Comparison of ENCODE assay signal across 19 mouse cellular contexts in the genomic region with DNA sequence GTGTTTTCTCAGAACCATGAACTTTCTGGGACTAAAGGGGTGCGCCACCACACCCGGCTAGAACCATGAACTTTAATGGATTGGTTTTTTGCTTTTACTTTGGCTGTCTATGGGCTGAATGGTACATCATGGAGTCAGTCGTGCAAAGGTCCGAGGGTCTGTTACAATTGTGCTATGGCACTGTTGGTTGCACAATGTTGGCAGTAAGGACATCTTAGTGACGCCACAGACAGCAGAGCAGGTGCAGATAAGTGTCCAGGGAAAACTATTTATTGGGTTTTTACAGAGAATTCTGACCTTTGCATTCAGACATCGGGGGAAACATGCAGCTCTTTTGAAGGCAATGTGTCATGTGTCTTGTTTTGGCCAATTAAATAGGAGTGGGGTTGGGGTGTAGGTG. TPM values are rescaled to one million over a fixed set of nuclear protein-coding genes. Genes with fewer than 3 reads are reported as not detected.
DNase-seq lines count a peak whose midpoint lies in the region; ATAC-seq and TF ChIP-seq lines count a peak whose summit lies in the region.
"Had no signal": no experiment of that assay in that cellular context is flagged by ENCODE, and none has a peak within 500 bp of the region (broad histone marks: within the 10 kb centered on the region; RNA-seq: fewer than 3 reads in every experiment).

No protein-coding gene starts in this region.

- no peaks in the 10 kb centered on the region for H3K27me3 ChIP-seq in intestine, postnatal 0 days (replicated peaks; ENCODE audit: control insufficient read depth, insufficient read depth, low read length)
- no peaks in the 10 kb centered on the region for H3K27me3 ChIP-seq in stomach, embryonic 15.5 days (replicated peaks)

- no peak overlapping the region for H3K4me3 ChIP-seq in layer of hippocampus, adult 2 months
- no peak overlapping the region for H3K4me3 ChIP-seq in ES-E14 (ENCODE audit: insufficient read depth in 1 of 2, low read depth in 1 of 2, low read length in 2 of 2, poor library complexity in 1 of 2, severe bottlenecking in 1 of 2)
- H3K4me3 ChIP-seq in intestine, postnatal 0 days (ENCODE audit: low read depth, low read length): no peak overlapping the region
- no peak overlapping the region for H3K4me3 ChIP-seq in stomach, embryonic 15.5 days (replicated peaks)
- H3K4me3 ChIP-seq: forebrain, embryonic 10.5 days; limb, embryonic 10.5 days had no signal

- no peak overlapping the region for H3K9ac ChIP-seq in ES-E14 (ENCODE audit: insufficient read depth, low read depth, low read length, poor library complexity, severe bottlenecking)
- no peak overlapping the region for H3K9ac ChIP-seq in intestine, postnatal 0 days (ENCODE audit: low read depth, low read length)
- H3K9ac ChIP-seq in stomach, embryonic 15.5 days: no peak overlapping the region

- H3K4me2 ChIP-seq in intestine, postnatal 0 days (replicated peaks; ENCODE audit: low read depth): no peak overlapping the region
- no peak overlapping the region for H3K4me2 ChIP-seq in stomach, embryonic 15.5 days

- no peak for DNase-seq in layer of hippocampus, adult 2 months (ENCODE audit: low spot score in 2 of 2)
- DNase-seq in layer of hippocampus, adult 8-10 months (ENCODE audit: low spot score in 2 of 2): no peak
- no peak for DNase-seq in ES-E14 (ENCODE audit: low read depth, low spot score)
- DNase-seq in adrenal gland, postnatal 36 days: no peak
- DNase-seq in cerebellum, postnatal 25 days: no peak
- DNase-seq: adrenal gland, adult 2 months; cerebellum, adult 11-12 months; heart, postnatal 4 days; kidney, adult 18-20 months; kidney, postnatal 10 days; right cerebral cortex, postnatal 14 days; thymus, adult 18-20 months; thymus, postnatal 4 days had no signal

- no peaks in the 10 kb centered on the region for H3K9me3 ChIP-seq in ES-E14 (ENCODE audit: control insufficient read depth, insufficient read depth, low read depth, low read length)
- H3K9me3 ChIP-seq in intestine, postnatal 0 days (ENCODE audit: control insufficient read depth): no peaks in the 10 kb centered on the region
- no peaks in the 10 kb centered on the region for H3K9me3 ChIP-seq in stomach, embryonic 15.5 days
- H3K9me3 ChIP-seq: forebrain, embryonic 10.5 days; limb, embryonic 10.5 days had no signal

- peak; percentile 64 for ATAC-seq in intestine, postnatal 0 days
- no peak for ATAC-seq in stomach, embryonic 15.5 days (ENCODE audit: insufficient read depth, low FRiP score, low read depth)
- ATAC-seq: hindbrain, embryonic 16.5 days; midbrain, embryonic 16.5 days had no signal

- WGBS in intestine, postnatal 0 days: 61% methylated on average over 6 of the region's 6 CpGs
- 88% methylated on average over 6 of the region's 6 CpGs for WGBS in stomach, embryonic 15.5 days

- TF ChIP-seq CTCF in layer of hippocampus, adult 2 months (conservative IDR thresholded peaks at IDR 0.05): no peak
- TF ChIP-seq CTCF in intestine, postnatal 0 days (IDR thresholded peaks at IDR 0.05; ENCODE audit: low read depth): no peak

- no peaks in the 10 kb centered on the region for H3K36me3 ChIP-seq in ES-E14 (ENCODE audit: control insufficient read depth, insufficient read depth, low read length, poor library complexity, severe bottlenecking)
- H3K36me3 ChIP-seq in intestine, postnatal 0 days (ENCODE audit: control insufficient read depth, insufficient read depth): no peaks in the 10 kb centered on the region
- no peaks in the 10 kb centered on the region for H3K36me3 ChIP-seq in stomach, embryonic 15.5 days
- H3K36me3 ChIP-seq: forebrain, embryonic 10.5 days; limb, embryonic 10.5 days had no signal

- in situ Hi-C loops in ES-E14 (cut with MboI; ENCODE audit: low sequenced_read_pairs in 2 of 2, unreplicated experiment in 2 of 2): no loop called here

- peak overlapping the region; percentile 29; the same call in 1 of the 2 replicates for H3K27ac ChIP-seq in layer of hippocampus, adult 2 months
- H3K27ac ChIP-seq in ES-E14 (ENCODE audit: insufficient read depth, low read depth, low read length, poor library complexity, severe bottlenecking): peak overlapping the region; percentile 29; the same call in 1 of the 2 replicates
- H3K27ac ChIP-seq in intestine, postnatal 0 days (ENCODE audit: low read depth, low read length): peak overlapping the region; percentile 22
- H3K27ac ChIP-seq in stomach, embryonic 15.5 days: 0 out of 2 replicates have a peak overlapping the region, but pooled peaks have one; percentile 40
- H3K27ac ChIP-seq: forebrain, embryonic 10.5 days; limb, embryonic 10.5 days had no signal

- H3K4me1 ChIP-seq in ES-E14 (ENCODE audit: control insufficient read depth in 2 of 2, insufficient read depth in 2 of 2, low read length in 2 of 2, poor library complexity in 1 of 2): peaks cover 13 to 16% of the 10 kb centered on the region in 2 experiments
- H3K4me1 ChIP-seq in intestine, postnatal 0 days (replicated peaks; ENCODE audit: control insufficient read depth, insufficient read depth, low read length): no peaks in the 10 kb centered on the region
- peaks cover 4% of the 10 kb centered on the region; the same call in 1 of the 2 replicates for H3K4me1 ChIP-seq in stomach, embryonic 15.5 days

TF ChIP-seq in ES-E14, 5 proteins besides CTCF, POLR2A, EP300 and RAD21:
- TF ChIP-seq MAFK (IDR thresholded peaks at IDR 0.05; ENCODE audit: insufficient read depth, low read depth, low read length): no peak
- no peak for TF ChIP-seq ZNF384 (IDR thresholded peaks at IDR 0.05; ENCODE audit: low read depth, low read length)
- no peak for TF ChIP-seq HCFC1 (IDR thresholded peaks at IDR 0.05; ENCODE audit: borderline replicate concordance, insufficient read depth, low read length)
- no peak for TF ChIP-seq CHD2 (IDR thresholded peaks at IDR 0.05; ENCODE audit: low read depth, low read length)
- no peak for TF ChIP-seq ZC3H11A (IDR thresholded peaks at IDR 0.05; ENCODE audit: borderline replicate concordance, low read depth, low read length)

RNA-seq across cellular contexts. Expression of gene Eed, which starts 39.5 kb away (rescaled TPM):
- 10 to 100 TPM; 37.2 to 42.2 TPM for total RNA-seq in layer of hippocampus, adult 2 months (2021)
- total RNA-seq in layer of hippocampus, adult 8-10 months (2022): 10 to 100 TPM; 28.4 to 37.7 (median 34.0) TPM
- 259 and 321 TPM in 2 replicates for total RNA-seq in ES-E14 (2012; rRNA removed)
- 33.7 and 35.1 TPM in 2 replicates for polyA plus RNA-seq in intestine, postnatal 0 days (2015; fragmentation: Nextera tagmentation; extraction: Ambion mirVana)
- 68.5 and 71.8 TPM in 2 replicates for polyA plus RNA-seq in stomach, embryonic 15.5 days (2015; fragmentation: Nextera tagmentation; extraction: Ambion mirVana)
- total RNA-seq in adrenal gland, postnatal 36 days (2021): 10 to 100 TPM; 41.0 to 56.5 TPM
